Mouse (Mus musculus) neural tube, embryonic 11.5 days (tissue): Measurements from ENCODE around the gene Foxk2. TPM values are rescaled to one million over a fixed set of nuclear protein-coding genes. Genes with fewer than 3 reads are reported as not detected.

Source experiments
- polyA plus RNA-seq: library from polyadenylated mRNA; unstranded; fragments of >200 nt; fragmentation: Nextera tagmentation; extraction: Ambion mirVana; gene quantifications from 2 replicates; pipeline ENCODE4 v1.2.1, GENCODE M21; 2014

The Foxk2 gene
- polyA plus RNA-seq, 1 experiment from 2014 or later: 20.6 TPM

Other genes with a start within 250 kb of the Foxk2 start
- gene Cd7, start 220.6 kb upstream of the Foxk2 start, polyA plus RNA-seq: not detected in 2 replicates
- gene Sectm1b, start 196.4 kb upstream of the Foxk2 start, polyA plus RNA-seq: not detected in 2 replicates
- gene Sectm1a, start 178.8 kb upstream of the Foxk2 start, polyA plus RNA-seq: not detected in 2 replicates
- gene Tex19.2, start 141.3 kb upstream of the Foxk2 start, polyA plus RNA-seq: not detected in 2 replicates
- 0.46 TPM in 1 of 2 replicates, not detected in the other for gene Tex19.1, start 113.8 kb upstream of the Foxk2 start, polyA plus RNA-seq
- gene Uts2r, start 99.7 kb upstream of the Foxk2 start, polyA plus RNA-seq: 0.19 TPM in 1 of 2 replicates, not detected in the other
- 7.0 and 7.6 TPM in 2 replicates for gene Hexdc, start 55.6 kb upstream of the Foxk2 start, polyA plus RNA-seq
- 17.8 and 19.8 TPM in 2 replicates for gene Ogfod3, start 55.3 kb upstream of the Foxk2 start, polyA plus RNA-seq
- gene Cybc1, start 30.7 kb upstream of the Foxk2 start, polyA plus RNA-seq: 42.3 and 45.7 TPM in 2 replicates
- 77.8 and 87.0 TPM in 2 replicates for gene Narf, start 22.7 kb upstream of the Foxk2 start, polyA plus RNA-seq
- gene Wdr45b, start 94.5 kb downstream of the Foxk2 start, polyA plus RNA-seq: 111 and 116 TPM in 2 replicates
- 4.2 and 4.7 TPM in 2 replicates for gene Rab40b, start 128.3 kb downstream of the Foxk2 start, polyA plus RNA-seq
- gene Fn3krp, start 161.4 kb downstream of the Foxk2 start, polyA plus RNA-seq: 8.2 and 8.8 TPM in 2 replicates
- 2.3 and 3.5 TPM in 2 replicates for gene Fn3k, start 174.9 kb downstream of the Foxk2 start, polyA plus RNA-seq
- gene Tbcd, start 192.0 kb downstream of the Foxk2 start, polyA plus RNA-seq: 51.6 and 54.6 TPM in 2 replicates